38 mouse cellular contexts compared by ENCODE assay signal in genomic region chr1:86151376-86151775, GRCm38 (mm10). TPM values are rescaled to one million over a fixed set of nuclear protein-coding genes. Genes with fewer than 3 reads are reported as not detected.
"Had no signal": no experiment of that assay in that cellular context is flagged by ENCODE, and none has a peak within 500 bp of the region (broad histone marks: within the 10 kb centered on the region; RNA-seq: fewer than 3 reads in every experiment).

No protein-coding gene starts in this region.

- H3K4me2 ChIP-seq: heart, embryonic 11.5 days; heart, embryonic 13.5 days; heart, embryonic 15.5 days; hindbrain, embryonic 13.5 days; hindbrain, embryonic 15.5 days; kidney, embryonic 15.5 days; limb, embryonic 13.5 days; limb, embryonic 15.5 days; liver, embryonic 12.5 days had no signal

- ATAC-seq: hindbrain, postnatal 0 days; intestine, embryonic 16.5 days; liver, embryonic 12.5 days had no signal

- H3K4me3 ChIP-seq: gastrocnemius, adult 2 months; heart, adult 2 months; heart, embryonic 13.5 days; heart, embryonic 15.5 days; hindbrain, embryonic 13.5 days; hindbrain, embryonic 15.5 days; kidney, embryonic 15.5 days; limb, embryonic 13.5 days; limb, embryonic 15.5 days; liver, embryonic 12.5 days had no signal

- H3K9ac ChIP-seq: heart, embryonic 13.5 days; heart, embryonic 15.5 days; hindbrain, embryonic 13.5 days; hindbrain, embryonic 15.5 days; kidney, embryonic 15.5 days; limb, embryonic 13.5 days; limb, embryonic 15.5 days; liver, embryonic 12.5 days; liver, embryonic 14.5 days had no signal

- H3K27ac ChIP-seq: gastrocnemius, adult 2 months; heart, adult 2 months; heart, embryonic 13.5 days; heart, embryonic 15.5 days; hindbrain, embryonic 13.5 days; hindbrain, embryonic 15.5 days; hindbrain, postnatal 0 days; kidney, embryonic 15.5 days; kidney, postnatal 0 days; limb, embryonic 13.5 days; limb, embryonic 15.5 days; liver, embryonic 12.5 days; liver, embryonic 14.5 days had no signal

- H3K27me3 ChIP-seq: heart, embryonic 13.5 days; heart, embryonic 15.5 days; hindbrain, embryonic 13.5 days; hindbrain, embryonic 15.5 days; kidney, embryonic 15.5 days; limb, embryonic 13.5 days; limb, embryonic 15.5 days; liver, embryonic 12.5 days had no signal

- H3K36me3 ChIP-seq: heart, embryonic 13.5 days; heart, embryonic 15.5 days; hindbrain, embryonic 13.5 days; hindbrain, embryonic 15.5 days; kidney, embryonic 15.5 days; limb, embryonic 13.5 days; limb, embryonic 15.5 days; liver, embryonic 12.5 days had no signal

- H3K9me3 ChIP-seq: heart, embryonic 13.5 days; heart, embryonic 15.5 days; hindbrain, embryonic 13.5 days; hindbrain, embryonic 15.5 days; kidney, embryonic 15.5 days; limb, embryonic 13.5 days; limb, embryonic 15.5 days; liver, embryonic 12.5 days had no signal

- DNase-seq: gastrocnemius, adult 2 months; gastrocnemius, postnatal 10 days; gastrocnemius, postnatal 25 days; heart, adult 11 months; heart, adult 2 months; heart, postnatal 14 days; heart, postnatal 36 days; kidney, adult 11 months; kidney, adult 2 months; kidney, adult 9 months; kidney, postnatal 14 days; kidney, postnatal 36 days; layer of hippocampus, adult 9-11 months; layer of hippocampus, postnatal 36 days; left cerebral cortex, postnatal 4 days had no signal

RNA-seq across cellular contexts. Expression of gene Gm21972, which starts 17.9 kb away (rescaled TPM):
- total RNA-seq: liver, adult 2 months had no signal
- polyA plus RNA-seq: gonadal fat pad, adult 2 months; heart, adult 2 months; heart, embryonic 11.5 days; heart, embryonic 13.5 days; heart, postnatal 0 days; hindbrain, embryonic 11.5 days; intestine, embryonic 16.5 days; kidney, adult 2 months; kidney, embryonic 15.5 days; kidney, postnatal 0 days; large intestine, adult 2 months; limb, embryonic 11.5 days; liver, adult 2 months; liver, embryonic 16.5 days had no signal

RNA-seq across cellular contexts. Expression of gene Htr2b, which starts 39.6 kb away (rescaled TPM):
- total RNA-seq: gastrocnemius, adult 2 months; hindbrain, postnatal 0 days; layer of hippocampus, adult 18-20 months; layer of hippocampus, adult 8-10 months; layer of hippocampus, postnatal 36 days; left cerebral cortex, adult 18-20 months; left cerebral cortex, postnatal 4 days; liver, adult 2 months had no signal
- polyA plus RNA-seq: liver, adult 2 months; liver, embryonic 14.5 days had no signal
